Mouse (Mus musculus) stomach, embryonic 14.5 days (tissue): ENCODE data around the gene Rbm34. TPM values are rescaled to one million over a fixed set of nuclear protein-coding genes. Genes with fewer than 3 reads are reported as not detected.

ENCODE experiments used
- ATAC-seq: fragments of 200-750 bp; cut with Nextera tagmentation; 2 replicates; pipeline ENCODE4 v1.8.0; 2017; ENCODE audit warnings: low read depth, moderate TSS enrichment; ENCODE audit not compliant: insufficient number of reproducible peaks, insufficient read depth, low FRiP score
- H3K27ac ChIP-seq: fragments of 300-500 bp; sonication (generic); 2 replicates; pipeline ENCODE4 v1.5.1; 2014; ENCODE audit warnings: mild to moderate bottlenecking, low read length, moderate library complexity, mixed read lengths
- H3K27me3 ChIP-seq: fragments of 300-500 bp; sonication (generic); 2 replicates; pipeline ENCODE4 v1.6.1; 2014; ENCODE audit warnings: low read length, control low read depth, mixed read lengths; ENCODE audit not compliant: control insufficient read depth, insufficient read depth
- H3K36me3 ChIP-seq: fragments of 300-500 bp; sonication (generic); 2 replicates; pipeline ENCODE4 v1.6.1; 2014; ENCODE audit warnings: mild to moderate bottlenecking, control low read depth, low read length, moderate library complexity, mixed read lengths; ENCODE audit not compliant: control insufficient read depth, insufficient read depth
- H3K4me1 ChIP-seq: fragments of 300-500 bp; sonication (generic); 2 replicates; pipeline ENCODE4 v1.6.1; 2014; ENCODE audit warnings: low read length, control low read depth, mixed read lengths; ENCODE audit not compliant: control insufficient read depth, insufficient read depth
- H3K4me2 ChIP-seq: fragments of 300-500 bp; sonication (generic); replicated peaks from 2 replicates; pipeline ENCODE4 v1.6.1; 2014; ENCODE audit warnings: low read depth, low read length, control low read depth
- H3K4me3 ChIP-seq: fragments of 300-500 bp; sonication (generic); 2 replicates; pipeline ENCODE4 v1.5.1; 2014; ENCODE audit warnings: low read depth, low read length, control low read depth
- H3K9ac ChIP-seq: fragments of 300-500 bp; sonication (generic); replicated peaks from 2 replicates; pipeline ENCODE4 v1.6.1; 2014; ENCODE audit warnings: low read depth, mild to moderate bottlenecking, control low read depth, low read length, moderate library complexity, mixed read lengths
- H3K9me3 ChIP-seq: fragments of 300-500 bp; sonication (generic); 2 replicates; pipeline ENCODE4 v1.6.1; 2016; ENCODE audit warnings: low read depth, low read length, control low read depth; ENCODE audit not compliant: control insufficient read depth
- WGBS: fragments of 180-500 bp; shearing (Covaris S2); extraction: QIAGEN DNeasy Blood & Tissue Kit; methylation state at CpG from one replicate; pipeline ENCODE4 v1.1.7; 2014; 5-methylcytosine and 5-hydroxymethylcytosine counted together
- polyA plus RNA-seq: library from polyadenylated mRNA; unstranded; fragments of >200 nt; fragmentation: Nextera tagmentation; extraction: Ambion mirVana; gene quantifications from 2 replicates; pipeline ENCODE4 v1.2.1, GENCODE M21; 2014

The Rbm34 gene
- polyA plus RNA-seq, 1 experiment from 2014 or later = 25.0 TPM

- Histone ChIP-seq H3K9ac (no peak overlapping the region), H3K36me3 (no peaks in the 10 kb centered on the region), H3K4me2 (no peak overlapping the region), H3K27me3 (no peaks in the 10 kb centered on the region), H3K9me3 (no peaks in the 10 kb centered on the region), H3K27ac (no peak overlapping the region), H3K4me3 (no peak overlapping the region), H3K4me1 (no peaks in the 10 kb centered on the region)
- ATAC-seq = no peak
- WGBS = 51% methylated on average over 9 of the region's 9 CpGs
These were observed 67.5 kb downstream of the Rbm34 start for GRCm38 (mm10) chr8:126903224-126903895.

GRCm38 (mm10) chr8:126901612-126902011, 69.3 kb downstream of the Rbm34 start:
- Histone ChIP-seq H3K36me3 (no peaks in the 10 kb centered on the region), H3K9me3 (no peaks in the 10 kb centered on the region), H3K27ac (no peak overlapping the region), H3K4me3 (no peak overlapping the region), H3K4me1 (no peaks in the 10 kb centered on the region), H3K9ac (no peak overlapping the region), H3K4me2 (no peak overlapping the region), H3K27me3 (no peaks in the 10 kb centered on the region)
- peak; percentile 69 for ATAC-seq
- WGBS = 67% methylated on average over 1 of the region's 1 CpGs

GRCm38 (mm10) chr8:126901049-126901448, 69.8 kb downstream of the Rbm34 start:
- H3K9ac ChIP-seq = no peak overlapping the region
- 53% methylated on average over 2 of the region's 2 CpGs for WGBS
- H3K27me3 ChIP-seq = no peaks in the 10 kb centered on the region
- H3K4me3 ChIP-seq = no peak overlapping the region
- no peaks in the 10 kb centered on the region for H3K36me3 ChIP-seq
- H3K9me3 ChIP-seq = no peaks in the 10 kb centered on the region
- no peak overlapping the region for H3K27ac ChIP-seq
- no peaks in the 10 kb centered on the region for H3K4me1 ChIP-seq
- no peak for ATAC-seq
- H3K4me2 ChIP-seq = no peak overlapping the region

Other genes with a start within 250 kb of the Rbm34 start
- 200 and 202 TPM in 2 replicates for gene Tomm20, start 25.2 kb downstream of the Rbm34 start, polyA plus RNA-seq
- gene Pard3, start 92.8 kb upstream of the Rbm34 start, polyA plus RNA-seq = 37.9 and 40.8 TPM in 2 replicates